Mouse (Mus musculus) embryonic facial prominence, embryonic 14.5 days (tissue): ENCODE results near the gene Mccc2. TPM values are rescaled to one million over a fixed set of nuclear protein-coding genes. Genes with fewer than 3 reads are reported as not detected.
A peak's percentile ranks its signal among the peaks of the same experiment; 100 is the strongest.
"Not testable (repeated sequence)": the region's sequence is repeated elsewhere in the genome, so short reads cannot be mapped to it uniquely, and the experiment has no call there.

Source experiments
- ATAC-seq: fragments of 200-750 bp; cut with Nextera tagmentation; 2 replicates; pipeline ENCODE4 v1.8.0; 2017; ENCODE audit warnings: low read depth, moderate number of reproducible peaks, moderate TSS enrichment
- DNase-seq: peaks from one replicate; pipeline ENCODE4 v3.0.0-alpha.2; 2015; ENCODE audit warnings: low spot score
- H3K27ac ChIP-seq: fragments of 300-500 bp; sonication (generic); replicated peaks from 2 replicates; pipeline ENCODE4 v1.5.1; 2014; ENCODE audit warnings: low read depth, mild to moderate bottlenecking, low read length, moderate library complexity
- H3K27me3 ChIP-seq: fragments of 300-500 bp; sonication (generic); replicated peaks from 2 replicates; pipeline ENCODE4 v1.6.1; 2014; ENCODE audit warnings: low read length; ENCODE audit not compliant: control insufficient read depth, insufficient read depth
- H3K36me3 ChIP-seq: fragments of 300-500 bp; sonication (generic); 2 replicates; pipeline ENCODE4 v1.6.1; 2014; ENCODE audit warnings: low read length, mixed read lengths; ENCODE audit not compliant: control insufficient read depth, insufficient read depth
- H3K4me1 ChIP-seq: fragments of 300-500 bp; sonication (generic); 2 replicates; pipeline ENCODE4 v1.6.1; 2014; ENCODE audit warnings: antibody characterized with exemption, low read length; ENCODE audit not compliant: control insufficient read depth, insufficient read depth
- H3K4me2 ChIP-seq: fragments of 300-500 bp; sonication (generic); 2 replicates; pipeline ENCODE4 v1.6.1; 2014; ENCODE audit warnings: low read depth, mild to moderate bottlenecking, low read length, moderate library complexity, mixed read lengths
- H3K4me3 ChIP-seq: fragments of 300-500 bp; sonication (generic); 2 replicates; pipeline ENCODE4 v1.5.1; 2014; ENCODE audit warnings: low read depth, mild to moderate bottlenecking, low read length
- H3K9ac ChIP-seq: fragments of 300-500 bp; sonication (generic); 2 replicates; pipeline ENCODE4 v1.6.1; 2014; ENCODE audit warnings: low read depth, mild to moderate bottlenecking, low read length, moderate library complexity, mixed read lengths
- H3K9me3 ChIP-seq: fragments of 300-500 bp; sonication (generic); 2 replicates; pipeline ENCODE4 v1.6.1; 2016; ENCODE audit warnings: low read length; ENCODE audit not compliant: control insufficient read depth
- WGBS: fragments of 180-500 bp; shearing (Covaris S2); extraction: QIAGEN DNeasy Blood & Tissue Kit; methylation state at CpG from one replicate; pipeline ENCODE4 v1.1.7; 2014; 5-methylcytosine and 5-hydroxymethylcytosine counted together
- polyA plus RNA-seq: library from polyadenylated mRNA; unstranded; fragments of >200 nt; fragmentation: Nextera tagmentation; extraction: Ambion mirVana; gene quantifications from 2 replicates; pipeline ENCODE4 v1.2.1, GENCODE M21; 2014

Gene Mccc2
- polyA plus RNA-seq, result 37.5 and 44.2 TPM in 2 replicates

- Histone ChIP-seq H3K9ac (peak within 1 kb of the TSS; percentile 84), H3K4me1 (peaks cover 11% of the 10 kb centered on the region), H3K36me3 (peaks cover 5% of the 10 kb centered on the region), H3K9me3 (no peaks in the 10 kb centered on the region), H3K27me3 (no peaks in the 10 kb centered on the region), H3K4me2 (peak within 1 kb of the TSS; percentile 67), H3K4me3 (peak within 1 kb of the TSS; percentile 83), H3K27ac (peak within 1 kb of the TSS; percentile 70; the same call in 1 of the 2 replicates)
- ATAC-seq (peak; percentile 100), DNase-seq (peak; percentile 97)
- 6% methylated on average over 35 of the region's 47 CpGs for WGBS
Observed at GRCm38 (mm10) chr13:100014906-100015895, at the start of gene Mccc2. TSS of gene Mccc2 (minus strand) at chr13:100015639.

DNA sequence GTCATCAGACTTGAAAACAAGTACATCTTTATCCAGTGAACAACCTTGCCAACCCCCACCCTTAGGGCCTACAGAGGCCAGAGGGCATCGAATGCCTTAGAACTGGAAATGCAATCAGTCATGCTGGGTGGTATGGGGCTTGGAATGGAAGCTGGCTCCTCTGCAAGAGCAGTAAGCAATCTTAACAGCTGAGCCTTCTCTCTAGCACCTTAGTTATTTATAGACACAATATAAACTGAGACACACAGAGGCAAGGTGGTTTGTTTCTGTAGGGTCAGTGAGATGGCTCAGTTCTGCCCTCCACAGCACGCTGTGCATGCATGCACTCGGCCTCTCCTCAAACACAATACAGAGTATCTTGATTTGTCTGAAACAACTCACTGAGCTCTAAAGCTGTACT is 48.5 kb upstream of the Mccc2 start:
- Histone ChIP-seq H3K36me3 (peaks cover 74% of the 10 kb centered on the region), H3K9me3 (no peaks in the 10 kb centered on the region), H3K4me3 (no peak overlapping the region), H3K27ac (no peak overlapping the region), H3K4me2 (no peak overlapping the region), H3K9ac (no peak overlapping the region), H3K4me1 (no peaks in the 10 kb centered on the region), H3K27me3 (no peaks in the 10 kb centered on the region)
- WGBS, result 93% methylated on average over 3 of the region's 3 CpGs
- ATAC-seq (no peak), DNase-seq (no peak)

GRCm38 (mm10) chr13:100057738-100058137 is 42.3 kb upstream of the Mccc2 start:
- not testable (repeated sequence) for H3K4me2 ChIP-seq, ATAC-seq, H3K9ac ChIP-seq, DNase-seq, H3K27me3 ChIP-seq, H3K4me3 ChIP-seq, H3K9me3 ChIP-seq, H3K4me1 ChIP-seq, H3K27ac ChIP-seq
- H3K36me3 ChIP-seq, result peaks cover 85% of the 10 kb centered on the region
- 95% methylated on average over 8 of the region's 8 CpGs for WGBS

DNA sequence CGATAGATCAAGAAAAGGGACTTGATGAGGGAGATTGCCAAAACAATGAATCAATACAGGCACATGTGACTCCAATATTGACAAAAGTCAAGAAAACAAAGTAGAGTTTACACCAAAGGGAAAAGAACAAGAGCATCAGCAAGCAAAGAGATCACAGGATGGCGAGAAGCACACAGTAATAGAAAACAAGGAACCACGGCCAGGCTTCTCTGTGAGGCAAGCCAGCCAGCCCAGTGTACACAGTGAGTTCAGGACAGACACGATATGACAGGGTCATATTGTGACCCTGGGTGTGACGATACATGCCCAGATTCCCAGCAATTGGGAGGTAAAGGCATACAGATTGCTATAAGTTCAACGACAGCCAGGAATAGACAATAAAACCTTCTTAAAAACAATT is 10.6 kb upstream of the Mccc2 start:
- H3K36me3 ChIP-seq, result peaks cover 77% of the 10 kb centered on the region
- 90% methylated on average over 6 of the region's 6 CpGs for WGBS

DNA sequence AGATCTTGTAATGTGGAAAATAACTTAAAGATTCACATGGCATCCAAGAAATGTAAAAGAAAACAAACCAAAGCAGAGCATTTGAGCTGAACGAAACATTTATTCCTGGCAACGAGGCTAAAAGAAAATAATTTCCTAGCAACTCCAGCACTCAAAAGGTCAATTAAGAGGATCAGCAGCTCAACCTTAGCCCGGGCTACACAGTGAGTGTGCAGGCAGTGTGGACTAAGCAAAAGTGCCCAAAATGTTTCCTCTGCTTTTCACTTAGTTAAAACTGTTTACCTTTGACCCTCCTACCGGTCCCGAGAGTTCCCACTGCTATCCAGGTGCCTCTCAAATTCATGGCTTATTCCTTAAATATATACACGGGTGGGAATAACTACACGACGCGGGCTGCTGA is 1.5 kb upstream of the Mccc2 start:
- no peak overlapping the region for H3K4me2 ChIP-seq
- no peak overlapping the region for H3K4me3 ChIP-seq
- ATAC-seq, result no peak
- no peaks in the 10 kb centered on the region for H3K27me3 ChIP-seq
- no peak overlapping the region for H3K9ac ChIP-seq
- peaks cover 12% of the 10 kb centered on the region for H3K36me3 ChIP-seq
- H3K4me1 ChIP-seq, result peaks cover 11% of the 10 kb centered on the region
- H3K9me3 ChIP-seq, result no peaks in the 10 kb centered on the region
- WGBS, result 89% methylated on average over 9 of the region's 9 CpGs
- no peak overlapping the region for H3K27ac ChIP-seq
- no peak for DNase-seq

More for the DNA sequence above, 10.6 kb upstream of the Mccc2 start:
- no peak overlapping the region for H3K4me2 ChIP-seq
- no peaks in the 10 kb centered on the region for H3K9me3 ChIP-seq
- H3K4me3 ChIP-seq, result no peak overlapping the region
- H3K9ac ChIP-seq, result no peak overlapping the region
- H3K4me1 ChIP-seq, result no peaks in the 10 kb centered on the region
- no peak for DNase-seq
- H3K27me3 ChIP-seq, result no peaks in the 10 kb centered on the region
- no peak for ATAC-seq
- no peak overlapping the region for H3K27ac ChIP-seq

- H3K9ac ChIP-seq, result peak overlapping the region; percentile 84
- H3K4me2 ChIP-seq, result peak overlapping the region; percentile 67
- H3K27me3 ChIP-seq, result no peaks in the 10 kb centered on the region
- peaks cover 11% of the 10 kb centered on the region for H3K4me1 ChIP-seq
- peaks cover 9% of the 10 kb centered on the region for H3K36me3 ChIP-seq
- H3K27ac ChIP-seq, result peak overlapping the region; percentile 70; the same call in 1 of the 2 replicates
- 8% methylated on average over 8 of the region's 8 CpGs for whole genome bisulfite sequencing
- H3K9me3 ChIP-seq, result no peaks in the 10 kb centered on the region
- peak overlapping the region; percentile 83 for H3K4me3 ChIP-seq
- ATAC-seq (0 out of 2 replicates have a peak, but pooled peaks have one; percentile 16), DNase-seq (peak; percentile 17)
Observed at GRCm38 (mm10) chr13:100015937-100016336, 498 bp upstream of the Mccc2 start.

GRCm38 (mm10) chr13:100005911-100006496 is 9.4 kb downstream of the Mccc2 start:
- H3K27ac ChIP-seq, result no peak overlapping the region
- no peak for ATAC-seq
- no peak overlapping the region for H3K4me3 ChIP-seq
- H3K36me3 ChIP-seq, result no peaks in the 10 kb centered on the region
- no peak overlapping the region for H3K9ac ChIP-seq
- no peaks in the 10 kb centered on the region for H3K27me3 ChIP-seq
- DNase-seq, result no peak
- H3K9me3 ChIP-seq, result no peaks in the 10 kb centered on the region
- H3K4me2 ChIP-seq, result no peak overlapping the region
- 88% methylated on average over 12 of the region's 12 CpGs for WGBS
- H3K4me1 ChIP-seq, result no peaks in the 10 kb centered on the region

GRCm38 (mm10) chr13:100001790-100002196 is 13.6 kb downstream of the Mccc2 start:
- Histone ChIP-seq H3K27ac (no peak overlapping the region), H3K27me3 (no peaks in the 10 kb centered on the region), H3K4me2 (no peak overlapping the region), H3K4me3 (no peak overlapping the region), H3K9me3 (no peaks in the 10 kb centered on the region), H3K36me3 (no peaks in the 10 kb centered on the region), H3K4me1 (no peaks in the 10 kb centered on the region), H3K9ac (no peak overlapping the region)
- 34% methylated on average over 5 of the region's 5 CpGs for WGBS
- DNase-seq (peak; percentile 83), ATAC-seq (peak; percentile 57; the same call in 1 of the 2 replicates)
